Mouse (Mus musculus) CD4-positive, CD25-positive, alpha-beta regulatory T cell, adult 4 months (primary cell): ENCODE results near the gene Eva1c. TPM values are rescaled to one million over a fixed set of nuclear protein-coding genes. Genes with fewer than 3 reads are reported as not detected.
"Not testable (repeated sequence)": the region's sequence is repeated elsewhere in the genome, so short reads cannot be mapped to it uniquely, and the experiment has no call there.

ENCODE experiments used
- ATAC-seq: one replicate; pipeline ENCODE4 v1.8.0; 2017
- polyA plus RNA-seq, 2 experiments: library from polyadenylated mRNA; unstranded; fragments of 100-300 nt; shearing (Covaris generic); gene quantifications; one replicate each; pipeline ENCODE4 v1.2.1; 2017

Gene Eva1c
- not detected for polyA plus RNA-seq

GRCm38 (mm10) chr16:90826457-90826856, at the start of gene Eva1c:
TSS of gene Eva1c (plus strand) at chr16:90826719.
- ATAC-seq = no peak

DNA sequence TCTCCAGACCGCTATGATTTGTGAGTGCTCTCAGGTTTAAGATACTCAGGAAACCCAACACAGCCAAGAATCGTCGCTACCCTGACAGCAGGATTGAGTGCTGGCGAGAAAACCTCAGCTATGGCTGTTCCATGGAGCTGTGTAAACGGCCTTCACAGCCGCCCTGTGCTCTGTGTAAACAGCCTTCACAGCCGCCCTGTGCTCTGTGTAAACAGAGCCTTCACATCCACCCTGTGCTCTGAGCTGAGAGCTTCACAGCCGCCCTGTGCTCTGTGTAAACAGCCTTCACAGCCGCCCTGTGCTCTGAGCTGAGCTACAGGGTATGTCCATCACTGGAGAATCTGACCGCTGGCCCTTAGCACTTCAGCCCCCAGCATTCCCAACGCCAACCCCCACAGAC, 46.7 kb upstream of the Eva1c start:
- ATAC-seq = no peak

GRCm38 (mm10) chr16:90783302-90783701, 43.2 kb upstream of the Eva1c start:
- no peak for ATAC-seq

DNA sequence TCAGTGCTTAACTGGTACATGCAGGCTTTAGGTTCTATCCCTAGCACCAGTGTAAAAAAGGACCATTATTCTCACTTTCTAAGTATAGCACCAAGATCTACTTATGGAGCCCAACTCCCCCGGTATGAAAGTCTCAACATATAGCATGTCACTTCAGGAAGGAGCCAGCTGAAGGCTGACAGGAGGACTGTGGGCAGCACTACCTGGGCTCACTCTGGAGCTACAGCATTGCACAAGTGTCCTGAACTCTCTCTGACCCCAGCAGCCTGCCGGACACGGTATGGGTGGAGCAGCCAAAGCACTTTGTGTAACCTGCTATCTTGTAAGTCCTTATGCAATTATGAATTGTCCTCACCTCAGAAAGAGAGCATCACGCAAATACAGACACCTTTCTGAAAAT, 41.3 kb upstream of the Eva1c start:
- no peak for ATAC-seq

GRCm38 (mm10) chr16:90788580-90788979, 37.9 kb upstream of the Eva1c start:
- no peak for ATAC-seq

- no peak for ATAC-seq
These were observed 35.6 kb upstream of the Eva1c start for GRCm38 (mm10) chr16:90790946-90791345.

GRCm38 (mm10) chr16:90792066-90792465, 34.5 kb upstream of the Eva1c start:
- no peak for ATAC-seq

DNA sequence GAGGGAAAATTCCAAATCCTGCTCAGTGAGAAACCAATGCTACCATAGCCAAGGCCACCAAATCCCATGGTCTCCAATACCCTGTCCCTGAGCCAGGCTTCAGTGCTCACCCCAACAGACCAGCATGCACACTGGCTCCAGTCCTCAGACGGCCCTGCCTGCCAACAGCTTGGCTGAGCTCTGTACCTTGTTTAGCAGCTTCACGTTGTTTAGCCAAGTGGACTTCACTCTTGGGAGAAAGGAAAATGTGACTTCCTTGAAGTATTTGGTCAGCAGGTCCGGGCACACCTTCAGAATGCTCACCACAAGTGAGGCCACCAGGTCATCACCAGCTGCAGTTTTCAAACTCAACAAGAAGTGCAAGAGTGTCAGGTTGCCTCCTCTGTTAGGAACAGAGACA, 34.0 kb upstream of the Eva1c start:
- no peak for ATAC-seq

GRCm38 (mm10) chr16:90794708-90795107, 31.8 kb upstream of the Eva1c start:
- no peak for ATAC-seq

DNA sequence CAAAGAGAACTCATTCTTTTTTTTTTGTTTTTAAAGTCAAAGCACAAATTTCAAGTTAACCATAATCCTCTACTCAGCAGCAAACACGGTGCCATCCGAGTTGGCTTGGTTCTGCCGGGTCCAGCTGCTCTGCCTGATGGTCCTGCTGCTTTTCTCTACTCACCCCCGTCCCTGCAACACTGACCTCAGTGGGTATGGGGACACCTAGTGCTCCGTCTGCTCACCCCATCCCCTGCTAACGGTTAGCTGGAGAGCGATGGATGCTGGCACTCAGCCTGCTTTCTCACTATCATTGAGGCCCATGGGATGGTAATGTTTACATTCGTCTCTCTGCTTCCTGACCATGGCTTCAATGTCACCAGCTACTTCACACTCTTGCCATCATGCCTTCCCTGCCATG, 28.1 kb upstream of the Eva1c start:
- ATAC-seq = no peak

- ATAC-seq = no peak
These were observed 27.7 kb upstream of the Eva1c start for GRCm38 (mm10) chr16:90798848-90799247.

- ATAC-seq = no peak
These were observed 26.7 kb upstream of the Eva1c start for GRCm38 (mm10) chr16:90799840-90800239.

DNA sequence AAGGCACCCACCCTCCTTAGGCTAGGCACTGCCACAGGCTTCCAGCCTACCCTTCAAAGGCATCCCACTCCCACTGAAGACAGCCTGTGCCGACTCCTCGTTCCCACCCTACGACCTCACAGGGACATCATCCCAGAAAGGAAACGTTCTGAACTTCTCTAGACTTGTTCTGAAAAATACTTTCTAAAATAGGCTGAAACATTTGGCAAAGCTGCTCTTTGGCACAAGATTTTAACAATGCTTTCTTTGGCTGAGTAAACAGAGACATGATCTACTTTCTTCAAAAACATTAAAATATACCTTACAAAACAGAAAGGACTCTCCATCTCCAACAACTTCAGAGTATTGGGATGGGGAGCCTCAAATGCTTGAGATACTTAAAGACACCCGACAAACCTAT, 25.3 kb upstream of the Eva1c start:
- ATAC-seq = no peak

GRCm38 (mm10) chr16:90801928-90802327, 24.6 kb upstream of the Eva1c start:
- no peak for ATAC-seq

DNA sequence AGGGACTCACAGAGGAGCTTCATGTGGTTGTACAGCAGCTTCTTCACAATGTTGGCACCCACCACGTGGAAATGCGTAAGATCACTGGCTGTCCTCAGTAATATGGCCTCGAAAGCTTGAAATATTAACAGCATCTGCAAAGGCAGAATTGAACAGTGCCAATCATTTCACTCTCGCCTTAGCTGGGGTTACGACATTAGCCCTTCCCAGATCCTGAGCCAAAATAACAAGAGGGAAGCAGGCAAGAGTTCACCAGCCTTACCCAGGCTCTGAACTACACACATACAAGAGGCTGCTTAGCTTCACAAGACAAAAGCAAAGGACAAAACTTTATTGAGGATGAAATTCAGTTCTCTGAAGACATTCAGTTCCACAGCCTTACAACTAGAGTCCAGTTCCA, 22.1 kb upstream of the Eva1c start:
- no peak for ATAC-seq

DNA sequence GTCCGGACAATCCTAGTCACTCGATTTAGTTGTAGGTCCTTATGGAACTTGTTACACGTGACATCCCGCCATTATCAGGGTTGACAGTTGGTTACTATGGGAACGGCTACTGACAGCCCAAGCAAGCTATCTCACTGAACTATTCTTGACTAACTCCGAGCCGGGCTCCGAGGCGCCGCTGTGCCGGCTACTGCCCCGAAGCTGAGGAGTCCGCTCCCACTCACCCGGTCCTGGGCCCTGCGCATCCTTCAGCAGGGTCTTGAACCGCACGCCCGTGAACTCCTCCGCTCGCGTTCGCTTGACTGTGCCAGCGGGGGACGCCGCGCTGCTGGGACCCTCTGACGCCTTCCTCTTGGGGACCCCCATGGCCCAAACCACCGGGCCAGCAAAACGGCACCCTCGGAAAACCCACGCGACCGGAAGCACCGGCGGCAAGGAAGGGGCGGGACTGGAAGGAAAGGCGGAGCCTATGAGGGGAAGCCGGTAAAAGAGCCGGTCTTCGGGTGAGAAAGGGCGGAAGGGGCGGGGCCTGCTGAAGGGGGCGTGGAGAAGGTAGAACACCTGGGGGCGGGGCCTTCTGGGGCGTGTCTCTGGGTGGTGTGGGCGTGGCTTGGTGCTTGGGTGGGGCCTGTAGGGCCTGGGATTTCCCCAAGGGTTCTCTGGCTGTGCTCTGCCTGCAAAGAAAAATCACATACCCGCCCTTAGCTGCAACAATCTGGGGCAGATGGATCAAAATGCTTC, 16.4 kb upstream of the Eva1c start, which contains the start of gene Urb1:
TSS of gene Urb1 (minus strand) at position 439 of the 741 bp plus-strand sequence.
- ATAC-seq = peak; percentile 98

DNA sequence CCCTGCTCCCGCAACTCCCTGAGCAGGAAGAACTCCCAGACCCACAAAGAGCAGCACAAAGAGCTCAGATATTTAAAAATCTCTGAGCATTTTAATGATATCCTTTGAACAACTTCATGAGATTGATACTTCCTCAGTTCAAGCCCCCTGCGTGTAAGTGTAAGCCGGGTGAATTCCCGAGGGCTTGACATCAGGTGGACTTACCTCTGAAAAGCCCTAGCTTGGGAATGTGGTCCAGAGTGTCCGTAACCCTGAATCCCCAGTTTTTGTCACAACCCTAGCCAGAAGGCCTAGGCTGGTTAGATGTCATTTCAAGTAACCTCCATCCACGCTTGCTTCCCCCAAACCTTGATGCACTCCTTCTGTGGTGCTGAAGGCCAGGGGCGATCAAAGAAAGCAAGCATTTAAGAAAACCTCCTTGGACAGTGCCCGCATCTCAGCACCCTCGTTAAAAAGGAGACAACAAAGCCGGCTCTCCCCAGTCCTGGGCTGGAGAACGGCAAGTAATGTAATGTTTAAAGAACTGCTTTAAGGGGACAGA, 15.7 kb upstream of the Eva1c start:
- peak; percentile 2 for ATAC-seq

GRCm38 (mm10) chr16:90812086-90812485, 14.4 kb upstream of the Eva1c start:
- no peak for ATAC-seq

- no peak for ATAC-seq
These were observed 6.2 kb upstream of the Eva1c start for GRCm38 (mm10) chr16:90820326-90820725.

DNA sequence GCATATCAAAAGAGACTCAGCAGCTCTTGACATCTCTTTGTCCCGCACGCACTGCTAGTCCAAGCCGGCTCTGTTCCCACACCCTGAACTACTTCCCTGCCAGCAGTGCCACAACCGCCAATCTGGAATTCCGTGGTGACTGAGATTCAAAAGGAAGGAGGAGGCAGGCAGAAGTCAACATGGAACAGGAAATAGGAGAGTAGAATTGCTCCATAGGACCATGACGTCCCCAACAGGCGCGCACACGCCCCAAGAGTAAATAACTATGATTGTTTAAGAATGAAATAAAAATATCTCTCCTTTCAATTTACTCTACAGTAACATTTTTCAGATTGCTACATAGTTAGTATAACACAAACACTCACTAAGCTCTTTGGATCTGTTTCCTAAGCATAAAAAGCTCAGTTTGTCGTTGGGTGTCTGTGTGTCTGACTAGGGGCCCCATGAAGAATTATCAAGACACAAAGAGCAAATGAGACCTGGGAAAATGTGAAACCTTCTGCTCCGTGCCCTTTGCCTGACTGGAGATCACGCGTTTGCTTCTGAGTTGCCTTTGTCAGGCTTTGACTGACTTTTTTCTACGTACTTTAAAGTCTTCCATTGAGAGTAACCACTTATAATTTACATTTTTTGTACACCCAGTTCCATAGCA, 5.3 kb upstream of the Eva1c start:
- no peak for ATAC-seq

DNA sequence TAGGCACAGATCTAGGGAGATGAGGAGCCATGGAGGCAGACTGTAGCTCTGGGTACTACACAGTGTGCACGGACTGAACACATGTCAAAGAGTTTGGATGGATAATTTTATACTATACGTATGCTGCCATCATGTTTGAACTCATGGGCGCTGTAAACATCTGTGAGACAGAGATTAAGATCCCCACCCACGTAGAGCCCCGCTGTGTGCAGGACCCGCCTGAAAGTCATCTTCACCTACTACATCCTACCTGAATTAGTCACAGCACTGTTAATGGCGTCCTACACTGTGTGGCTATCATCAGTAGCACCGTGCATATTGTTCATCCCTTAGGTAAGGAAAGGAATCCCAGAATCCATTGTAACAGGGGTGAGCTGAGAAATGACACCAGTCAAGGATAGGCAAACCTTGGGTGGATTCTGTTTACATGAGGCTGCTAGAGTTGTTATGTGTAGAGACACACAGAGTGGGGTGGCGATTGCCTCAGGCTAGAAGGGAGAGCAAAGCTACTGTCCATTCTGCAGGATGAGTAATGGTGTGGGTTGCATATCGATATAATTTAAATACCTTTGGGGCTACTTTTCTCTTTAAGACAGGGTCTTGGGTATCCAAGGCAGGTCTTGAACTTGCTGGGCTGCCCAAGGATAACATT, 4.1 kb upstream of the Eva1c start:
- no peak for ATAC-seq

GRCm38 (mm10) chr16:90822981-90823380, 3.5 kb upstream of the Eva1c start:
- no peak for ATAC-seq

DNA sequence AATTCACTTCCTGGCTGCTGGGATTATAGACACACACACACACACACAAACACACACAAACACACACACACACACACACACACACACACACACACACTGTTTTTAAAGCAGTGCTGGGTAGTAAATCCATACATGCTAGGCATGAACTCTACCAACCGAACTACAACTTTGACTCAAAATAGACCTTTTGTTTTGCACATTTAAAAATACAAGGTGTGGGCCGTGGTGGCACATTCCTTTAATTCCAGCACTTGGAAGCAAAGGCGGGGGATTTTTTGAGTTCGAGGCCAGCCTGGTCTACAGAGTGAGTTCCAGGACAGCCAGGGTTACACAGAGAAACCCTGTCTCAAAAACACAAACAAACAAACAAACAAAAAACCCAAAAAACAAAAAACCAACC, 2.5 kb upstream of the Eva1c start:
- ATAC-seq = not testable (repeated sequence)

DNA sequence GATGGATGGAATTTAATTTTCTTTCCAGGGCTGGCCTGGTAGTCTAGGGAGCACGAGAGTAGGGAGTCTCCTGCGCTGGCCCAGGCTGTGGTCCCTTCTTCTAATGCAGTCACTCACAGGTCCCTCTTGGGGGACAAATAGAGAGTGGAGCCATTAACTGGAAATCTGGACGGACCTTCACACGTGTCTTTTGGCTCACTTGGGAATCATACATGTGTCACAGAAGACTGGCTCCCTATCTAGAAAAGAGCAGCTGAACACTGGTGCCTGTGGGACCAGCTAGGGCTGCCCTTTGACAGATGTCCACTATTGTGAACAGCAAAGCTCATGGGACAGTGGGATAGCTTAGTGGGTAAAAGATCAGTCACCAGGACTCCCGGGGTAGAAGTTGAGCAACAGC, 478 bp upstream of the Eva1c start:
- no peak for ATAC-seq
